Mouse (Mus musculus) adrenal gland, postnatal 36 days (tissue): ENCODE measurements at regions not wholly inside any gene's neighbourhood (a gene's known extent, or its start where the extent isn't known, plus 50 kb on each side); places are given as distances from the start of the nearest gene placed in this dataset.
"Not testable (repeated sequence)": the region's sequence is repeated elsewhere in the genome, so short reads cannot be mapped to it uniquely, and the experiment has no call there.

ENCODE experiments used
- DNase-seq, 2 experiments: peaks; one replicate each; pipeline ENCODE4 v3.0.0; 2021; ENCODE audit warnings: mixed read lengths in 1 of 2

DNA sequence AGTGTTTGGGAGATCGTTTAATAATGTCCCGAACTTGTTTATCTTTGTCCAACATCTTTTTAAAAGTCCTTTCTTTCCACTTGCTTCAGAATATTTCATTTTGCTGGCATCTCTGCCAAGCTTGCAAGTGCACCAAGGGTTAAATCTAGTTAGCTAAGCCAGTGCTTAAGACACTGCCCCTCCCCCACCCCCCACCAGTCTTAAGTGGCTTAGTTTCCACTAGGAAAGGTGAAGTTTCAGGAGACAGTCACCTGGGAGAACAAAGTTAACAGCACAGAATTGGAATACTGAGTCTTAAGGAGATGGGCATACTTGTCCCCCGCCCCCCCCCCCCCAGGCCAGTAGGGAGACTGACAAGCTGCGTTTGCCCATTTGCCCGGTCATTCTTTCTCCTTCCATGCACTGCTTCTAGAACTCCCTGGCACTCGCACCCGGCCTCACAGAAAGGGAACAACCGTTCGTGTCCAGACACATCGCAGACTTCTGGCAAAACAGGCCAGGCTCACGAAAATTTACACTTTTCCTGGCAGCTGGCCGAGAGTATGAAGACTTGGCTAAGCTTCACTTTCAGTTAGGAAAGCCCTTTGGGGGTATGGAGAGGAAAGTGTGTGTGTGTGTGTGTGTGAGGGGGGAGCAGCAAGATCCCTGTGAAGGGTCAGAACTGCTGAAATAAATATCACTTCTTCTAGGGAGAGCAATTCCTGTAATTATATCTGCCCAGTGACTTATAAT is 219.2 kb downstream of the Bcl11a start:
- DNase-seq, result peak in 1 of 2 experiments; percentile 30

- no peak for DNase-seq
Measured at GRCm38 (mm10) chr11:24297763-24298162, 219.9 kb downstream of the Bcl11a start.

DNA sequence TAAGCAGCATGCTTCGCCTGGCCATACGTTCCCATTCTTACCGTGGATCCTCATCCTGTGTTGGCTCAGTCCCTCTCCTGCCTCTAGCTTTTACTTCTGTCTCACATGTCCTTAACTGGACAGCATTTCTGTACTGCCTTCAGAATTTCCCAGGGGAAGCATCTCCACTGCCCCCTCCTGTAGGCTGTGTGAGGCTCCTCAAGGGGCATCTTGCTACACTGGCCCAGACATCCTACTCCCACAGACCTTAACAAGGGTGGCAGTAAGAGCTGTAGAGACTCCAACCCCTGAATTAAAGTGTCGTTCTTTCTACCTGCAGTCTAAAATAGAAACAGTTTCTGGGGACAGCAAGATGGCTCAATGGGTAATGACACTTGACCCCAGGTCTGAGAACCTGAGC is 222.5 kb downstream of the Bcl11a start:
- DNase-seq, result no peak

- no peak for DNase-seq
Measured at GRCm38 (mm10) chr11:24301201-24301600, 223.3 kb downstream of the Bcl11a start.

DNA sequence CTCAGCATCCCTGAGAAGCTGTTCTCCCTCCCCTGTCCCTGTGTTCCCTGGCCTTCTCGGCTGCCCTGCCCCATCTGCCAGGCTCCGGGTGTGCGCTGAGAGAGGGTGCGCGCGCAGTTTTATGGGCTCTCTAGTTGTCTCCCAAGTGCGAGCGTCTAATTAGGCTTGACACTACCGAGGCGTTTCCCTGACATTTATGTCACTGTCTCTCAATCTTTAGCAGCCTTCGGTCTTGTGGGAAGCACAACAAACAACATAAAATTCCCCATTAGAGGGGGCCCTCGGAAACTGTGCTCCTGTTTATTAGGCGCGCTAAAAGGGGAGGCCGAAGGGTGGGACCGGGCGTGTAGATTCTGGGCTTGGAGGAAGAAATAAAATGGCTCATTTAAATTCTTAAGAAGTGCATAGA is 227.3 kb downstream of the Bcl11a start:
- DNase-seq, result peak in 1 of 2 experiments; percentile 11

- no peak for DNase-seq
Measured at GRCm38 (mm10) chr11:24305691-24306090, 227.8 kb downstream of the Bcl11a start.

DNA sequence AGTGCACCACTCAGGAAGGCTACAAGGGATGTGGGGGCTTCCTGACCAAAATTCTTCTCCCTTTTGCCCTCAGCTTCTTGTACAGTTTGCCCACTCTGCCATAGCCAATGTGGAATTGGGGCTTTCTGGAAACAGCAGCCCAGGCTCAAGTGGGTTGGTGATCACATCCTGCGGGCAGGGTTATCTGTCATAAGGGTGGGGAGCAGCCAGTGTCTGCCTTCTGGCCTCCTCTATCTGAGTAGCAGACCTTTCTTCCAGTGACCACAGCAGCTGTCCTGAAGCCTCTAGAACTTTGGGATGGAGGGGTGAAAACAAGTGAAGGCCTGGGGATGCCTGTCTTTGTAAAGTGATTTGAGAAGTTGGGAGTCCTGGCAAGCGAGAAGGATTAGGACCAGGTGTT is 228.2 kb downstream of the Bcl11a start:
- DNase-seq, result no peak

DNA sequence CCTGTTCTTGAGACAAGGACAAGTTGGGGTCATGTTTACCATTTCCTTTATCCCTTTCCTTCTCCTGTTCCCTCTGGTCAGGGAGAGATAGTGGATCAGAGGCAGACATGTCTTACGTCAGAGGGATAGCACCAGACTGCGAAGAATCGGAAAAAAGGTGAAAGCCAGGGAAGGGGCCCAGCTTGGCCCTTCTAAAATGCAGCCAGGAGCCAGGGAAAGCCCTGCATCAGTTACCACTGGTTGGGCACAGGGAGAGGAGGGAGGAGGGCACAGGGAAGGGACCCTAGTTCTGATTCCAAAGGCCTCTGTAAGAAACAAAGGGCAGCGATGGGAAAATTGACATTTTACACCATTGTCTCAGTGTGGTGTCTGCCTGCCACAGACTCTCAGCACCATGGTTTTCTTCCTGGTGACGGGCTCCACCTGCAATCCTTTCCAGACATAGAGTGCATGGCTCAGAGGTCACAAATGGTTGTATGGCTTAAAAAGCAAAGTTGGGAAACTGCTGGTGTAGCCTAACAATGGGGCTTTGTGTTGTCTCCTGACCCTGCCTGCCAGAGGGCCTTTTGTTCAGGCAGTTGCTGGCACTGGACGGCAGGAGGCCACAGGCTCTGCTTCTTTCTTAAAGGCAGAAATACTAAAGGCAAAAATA is 229.9 kb downstream of the Bcl11a start:
- no peak for DNase-seq

DNA sequence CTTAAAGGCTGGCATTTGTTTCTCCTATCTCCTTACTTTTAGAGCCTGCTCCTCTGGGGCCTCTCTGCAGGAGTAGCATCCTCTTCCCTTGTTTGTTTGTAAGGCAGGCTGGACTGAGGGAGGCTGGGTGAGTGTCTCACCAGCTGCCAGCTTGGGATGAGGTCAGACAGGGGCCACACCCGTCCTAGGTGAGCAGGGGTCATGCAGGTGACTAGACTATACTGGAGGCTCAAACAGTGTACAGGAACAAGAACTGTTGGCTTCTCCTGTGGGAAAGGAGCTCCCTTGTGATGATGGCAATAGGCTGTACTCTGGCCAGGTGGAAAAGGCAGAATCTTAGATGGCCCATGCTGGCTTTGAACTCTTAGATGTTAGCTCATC is 230.4 kb downstream of the Bcl11a start:
- no peak for DNase-seq

GRCm38 (mm10) chr11:24314046-24314445 is 236.2 kb downstream of the Bcl11a start:
- no peak for DNase-seq

DNA sequence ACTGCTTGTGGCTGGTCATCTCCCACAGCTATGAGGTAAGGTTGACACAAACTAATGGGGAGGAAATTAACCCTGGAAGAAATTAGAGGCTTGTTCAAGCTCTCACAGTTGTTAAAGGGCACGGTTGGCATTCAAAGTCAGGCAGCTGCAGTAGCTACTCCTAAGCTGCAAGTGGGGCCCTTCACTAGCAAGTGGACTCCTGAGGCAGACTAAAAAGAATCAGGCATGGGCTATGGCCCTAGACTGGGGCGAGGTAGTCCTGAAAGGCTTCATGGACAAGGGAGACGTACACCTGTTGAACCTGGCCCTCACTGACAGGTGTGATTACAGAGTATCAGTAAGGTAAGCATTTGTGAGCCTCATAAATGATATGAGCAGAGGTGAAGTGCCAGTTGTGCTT is 237.7 kb downstream of the Bcl11a start:
- no peak for DNase-seq

GRCm38 (mm10) chr11:24316198-24316597 is 238.3 kb downstream of the Bcl11a start:
- DNase-seq, result no peak

DNA sequence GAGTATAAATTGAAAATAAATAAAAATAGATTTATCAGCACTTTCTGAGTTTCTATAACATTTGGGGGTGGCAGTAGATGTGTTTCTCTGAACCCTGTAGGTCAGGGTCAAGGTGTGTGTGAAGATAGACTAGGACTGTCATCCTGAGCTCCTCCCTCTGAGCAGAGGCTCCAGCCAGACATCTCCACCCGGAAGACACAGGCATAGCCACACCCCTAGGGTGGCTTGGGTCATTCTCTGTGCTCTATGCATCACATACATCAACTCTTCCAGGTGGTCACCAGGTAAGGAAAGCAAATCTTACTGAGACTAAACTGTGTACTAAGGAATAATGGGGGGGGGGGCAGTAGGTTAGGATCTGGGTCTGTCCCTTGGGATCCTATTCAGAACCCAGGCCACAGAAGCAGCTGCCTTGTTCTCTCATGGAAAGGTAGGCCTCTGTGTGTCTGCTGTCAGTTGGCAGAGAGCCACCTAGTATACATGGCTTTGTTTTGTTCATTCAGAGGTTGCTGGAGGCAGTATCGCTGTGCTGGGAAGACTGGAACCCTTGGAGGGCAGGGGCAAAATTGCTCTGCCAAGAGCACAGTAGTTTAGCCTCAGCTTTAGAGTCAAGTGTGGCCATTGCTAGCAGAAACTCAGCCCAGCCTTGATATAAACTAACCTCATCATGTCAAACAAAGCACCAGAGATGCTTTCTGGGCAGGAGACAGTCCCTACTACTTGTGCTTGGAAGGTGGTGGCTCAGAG is 240.3 kb downstream of the Bcl11a start:
- DNase-seq, result no peak

GRCm38 (mm10) chr11:24319222-24319621 is 241.4 kb downstream of the Bcl11a start:
- no peak for DNase-seq

GRCm38 (mm10) chr11:24322412-24322811 is 244.6 kb downstream of the Bcl11a start:
- not testable (repeated sequence) for DNase-seq

GRCm38 (mm10) chr11:24328481-24328880 is 250.6 kb downstream of the Bcl11a start:
- no peak for DNase-seq

DNA sequence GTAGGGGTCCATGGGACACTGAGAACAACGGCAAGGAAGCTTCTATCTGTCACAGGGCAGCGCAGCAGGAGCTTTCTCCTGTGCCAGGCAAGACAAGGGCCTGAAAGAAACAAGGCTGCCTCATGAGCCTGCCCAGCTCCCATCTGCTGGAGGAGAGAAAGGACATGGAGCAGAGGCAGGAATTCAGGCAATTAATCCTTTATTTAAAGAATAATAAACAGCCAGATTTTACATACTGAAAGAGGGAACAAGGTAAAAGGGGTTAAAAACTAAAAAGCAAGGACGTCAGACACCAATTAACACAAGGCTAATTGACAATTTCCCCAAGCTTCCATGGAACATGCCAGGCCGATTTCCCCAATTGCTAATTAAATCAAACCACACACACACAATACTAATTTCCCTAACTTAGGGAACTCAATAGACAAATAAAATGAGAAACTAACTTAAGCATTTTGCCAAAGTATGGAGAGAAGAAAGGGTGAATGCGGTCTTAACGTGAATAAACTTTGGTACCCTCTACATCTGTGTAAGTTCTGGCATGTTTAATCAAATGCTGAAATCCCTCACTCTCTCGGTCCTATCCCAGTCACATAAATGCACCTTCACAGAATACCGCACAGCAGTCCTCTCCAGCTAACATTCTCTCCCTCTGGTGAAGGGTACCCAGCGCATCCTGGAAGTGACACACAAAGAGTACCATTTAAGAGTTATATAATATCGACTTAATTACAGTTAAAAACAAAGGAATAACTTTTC is 252.7 kb downstream of the Bcl11a start:
- no peak for DNase-seq

DNA sequence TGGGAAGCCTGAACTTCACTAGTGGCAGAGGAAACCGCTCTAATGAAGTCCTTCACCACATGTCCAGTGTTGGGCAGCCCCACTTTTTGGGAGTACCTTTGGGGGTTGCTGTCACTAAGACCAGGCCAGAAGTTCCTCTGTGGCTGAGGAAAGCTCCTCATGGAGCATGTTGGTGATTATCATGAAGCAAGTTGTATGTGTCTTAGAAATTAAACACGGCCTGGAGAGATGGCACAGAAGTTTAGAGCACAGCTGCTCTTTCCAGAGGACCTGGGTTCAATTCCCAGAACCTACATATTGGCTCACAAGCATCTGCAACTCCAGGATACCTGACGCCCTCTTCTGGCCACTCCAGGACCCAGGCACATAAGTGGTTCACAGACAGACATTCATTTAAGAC is 254.4 kb downstream of the Bcl11a start:
- no peak for DNase-seq

DNA sequence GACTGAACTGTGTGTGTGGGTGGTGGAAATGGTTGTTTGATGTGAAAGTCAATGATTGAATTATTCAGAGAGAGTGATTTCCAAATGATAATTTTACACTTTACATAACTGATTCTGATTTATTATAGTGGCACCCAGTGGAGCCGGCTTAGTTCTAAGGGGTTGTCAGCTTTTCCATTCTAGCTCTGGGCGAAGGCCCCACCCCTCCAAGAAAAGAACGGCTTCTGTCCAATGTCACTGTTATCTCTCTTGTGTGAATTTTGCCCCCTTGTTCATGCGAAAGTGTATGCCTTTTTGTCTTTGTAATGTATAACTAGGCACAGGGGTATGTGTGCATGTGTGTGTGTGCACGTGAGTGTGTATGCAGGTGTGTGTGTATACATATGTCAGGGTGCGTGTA is 255.3 kb downstream of the Bcl11a start:
- no peak for DNase-seq

DNA sequence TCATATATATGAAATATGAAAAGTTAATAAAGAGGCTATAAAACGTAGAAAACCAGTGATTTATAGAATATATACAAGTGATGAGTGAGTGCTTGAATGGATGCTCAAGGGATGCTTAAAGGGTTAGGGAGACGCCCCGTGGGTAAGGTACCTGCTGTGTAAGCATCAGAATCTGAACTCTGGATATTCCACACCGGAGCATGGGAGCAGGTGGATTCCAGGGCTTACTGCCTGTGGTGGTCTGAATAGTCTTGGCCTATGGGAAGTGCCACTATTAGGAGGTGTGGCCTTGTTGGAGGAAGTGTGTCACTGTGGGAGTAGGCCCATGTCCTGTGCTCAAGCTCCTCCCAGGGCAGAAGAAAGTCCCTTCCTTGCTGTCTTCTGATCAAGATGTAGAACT is 257.4 kb downstream of the Bcl11a start:
- DNase-seq, result no peak

DNA sequence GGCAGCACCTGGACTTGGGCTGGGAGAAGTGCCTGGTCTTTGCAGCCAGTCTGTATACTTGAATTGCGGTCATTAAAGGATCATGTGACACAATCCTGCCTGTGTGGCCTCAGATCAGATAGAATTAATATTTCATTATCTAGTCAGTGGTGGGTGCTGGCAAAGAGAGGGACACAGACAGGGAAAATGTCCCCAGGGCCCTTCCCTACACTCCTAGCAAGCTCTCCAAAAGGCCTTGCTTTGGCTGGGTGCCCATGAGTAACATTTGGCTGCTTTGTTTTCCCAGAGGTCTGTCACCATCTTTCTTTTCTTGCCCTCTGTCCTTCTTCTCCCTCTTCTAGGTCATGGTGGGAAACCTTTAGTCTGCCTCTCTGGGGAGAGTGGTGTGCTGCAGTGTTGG is 260.3 kb downstream of the Bcl11a start:
- peak; percentile 26 to 48 for DNase-seq

DNA sequence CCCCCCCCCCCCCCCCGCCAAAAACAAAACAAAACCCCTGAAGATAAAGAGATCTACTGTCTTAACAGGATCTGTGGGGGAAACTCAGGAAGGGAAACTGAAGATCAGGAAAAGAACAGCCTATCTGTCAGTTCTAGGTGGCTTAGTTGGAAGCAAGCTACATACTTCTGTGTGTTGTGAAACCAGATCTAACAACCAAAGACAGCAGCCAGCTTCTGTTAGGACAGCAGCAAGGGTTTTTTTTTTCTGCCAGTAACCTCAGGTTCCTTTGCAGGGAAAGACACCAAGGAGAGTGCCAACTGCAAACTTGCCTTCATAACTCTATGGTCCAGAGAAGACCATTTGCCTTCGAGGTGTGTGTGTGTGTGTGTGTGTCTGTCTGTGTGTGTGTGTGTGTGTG is 261.2 kb downstream of the Bcl11a start:
- DNase-seq, result no peak

DNA sequence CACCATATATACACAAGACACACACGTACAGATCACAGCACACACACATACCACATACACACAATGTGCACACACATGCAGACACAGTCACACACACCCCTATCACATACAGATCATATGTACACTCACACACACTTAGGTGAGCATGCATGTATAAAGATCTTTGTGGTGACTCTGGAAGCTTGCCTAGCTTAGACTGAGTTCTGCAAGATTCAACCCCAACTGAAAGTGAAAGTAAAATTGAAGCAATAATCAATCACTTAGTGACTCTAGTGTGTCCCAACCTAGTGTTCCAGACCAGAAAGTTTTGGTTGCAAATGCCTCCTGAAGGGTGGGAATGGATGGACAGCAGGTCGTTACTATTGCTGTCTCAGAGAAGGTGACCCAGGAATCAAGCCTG is 262.8 kb downstream of the Bcl11a start:
- no peak for DNase-seq
